Mouse (Mus musculus): ENCODE data around the gene Usp1. TPM values are rescaled to one million over a fixed set of nuclear protein-coding genes. Genes with fewer than 3 reads are reported as not detected.
"Not testable (repeated sequence)": the region's sequence is repeated elsewhere in the genome, so short reads cannot be mapped to it uniquely, and the experiment has no call there.

Gene Usp1
- polyA plus RNA-seq, 1 experiment from 2014 or later, result 107 TPM

DNA sequence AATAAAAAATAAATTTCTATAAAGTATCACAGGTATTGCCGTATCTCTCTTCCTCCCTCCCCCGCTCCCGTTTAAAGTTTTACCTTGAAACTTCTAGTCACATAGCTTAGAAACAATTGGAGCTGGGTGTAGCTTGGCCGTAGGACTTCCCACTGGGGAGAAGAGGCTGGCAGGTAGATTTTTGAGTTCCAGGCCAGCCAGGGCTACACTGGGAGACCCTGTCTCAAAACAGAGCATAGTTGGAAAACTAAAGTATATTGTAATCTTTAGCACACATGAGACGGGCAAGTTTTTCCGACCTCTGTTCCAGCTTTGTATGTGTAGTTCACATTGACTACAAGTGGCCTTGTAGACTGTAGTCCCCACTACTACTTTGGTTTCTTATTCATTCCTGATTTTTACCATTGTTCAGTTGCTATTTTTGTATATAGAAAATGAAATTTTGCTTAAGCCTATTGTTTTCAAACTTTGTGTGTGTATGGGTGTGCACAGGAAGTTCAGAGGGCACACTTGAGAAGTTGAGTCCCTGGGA, 1.7 kb downstream of the Usp1 start:
- ATAC-seq, result no peak
- H3K27me3 ChIP-seq (replicated peaks), result no peaks in the 10 kb centered on the region
- no peak overlapping the region for H3K27ac ChIP-seq
- peak overlapping the region; percentile 36 for H3K9ac ChIP-seq
- peak overlapping the region; percentile 68 for H3K4me2 ChIP-seq (replicated peaks)
- H3K36me3 ChIP-seq, result peaks cover 3% of the 10 kb centered on the region; the same call in 1 of the 2 replicates
- H3K4me1 ChIP-seq (replicated peaks), result peaks cover 3% of the 10 kb centered on the region; the same call in 1 of the 2 replicates
- H3K4me3 ChIP-seq (replicated peaks), result peak overlapping the region; percentile 99
- 12% methylated on average over 6 of the region's 6 CpGs for WGBS
- no peaks in the 10 kb centered on the region for H3K9me3 ChIP-seq

DNA sequence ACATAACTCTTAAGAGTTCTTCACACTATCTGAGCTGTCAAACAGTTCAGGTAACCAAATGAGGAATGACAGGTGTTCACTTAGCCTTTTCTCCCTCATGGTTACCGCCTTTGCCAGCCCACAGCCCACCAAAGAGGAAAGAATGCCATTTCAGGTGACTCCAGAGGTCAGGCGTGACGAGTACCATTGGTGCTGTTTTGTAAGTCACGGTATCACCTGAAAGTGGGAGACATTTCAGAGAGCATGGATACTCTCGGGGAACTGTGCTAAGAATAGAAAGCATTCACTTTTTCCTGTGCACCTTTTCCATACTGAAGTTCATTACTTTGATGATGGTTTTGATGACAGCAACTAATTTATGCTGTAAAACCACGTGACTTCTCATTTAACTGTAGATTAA, 12.4 kb downstream of the Usp1 start:
- Histone ChIP-seq H3K36me3 (peaks cover 24% of the 10 kb centered on the region), H3K4me2 (replicated peaks) (no peak overlapping the region), H3K27ac (no peak overlapping the region), H3K4me1 (replicated peaks) (no peaks in the 10 kb centered on the region), H3K4me3 (replicated peaks) (no peak overlapping the region), H3K27me3 (replicated peaks) (no peaks in the 10 kb centered on the region), H3K9me3 (no peaks in the 10 kb centered on the region), H3K9ac (no peak overlapping the region)
- no peak for ATAC-seq
- 84% methylated on average over 6 of the region's 6 CpGs for WGBS

DNA sequence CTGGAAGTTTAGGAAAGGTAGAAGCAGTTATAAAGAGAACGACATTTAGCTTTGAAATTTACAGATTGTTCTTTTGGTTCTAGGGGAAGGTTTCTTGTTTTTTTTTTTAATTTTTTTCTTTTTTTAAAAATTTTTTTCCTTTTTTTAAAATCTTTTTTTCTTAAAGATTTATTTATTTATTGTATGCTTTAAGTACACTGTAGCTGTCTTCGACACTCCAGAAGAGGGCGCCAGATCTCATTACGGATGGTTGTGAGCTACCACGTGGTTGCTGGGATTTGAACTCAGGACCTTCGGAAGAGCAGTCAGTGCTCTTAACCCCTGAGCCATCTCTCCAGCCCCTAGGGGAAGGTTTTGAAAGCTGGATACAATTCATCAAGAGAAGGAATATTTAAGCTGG, 14.6 kb downstream of the Usp1 start:
- H3K9ac ChIP-seq; H3K9me3 ChIP-seq; H3K27me3 ChIP-seq (replicated peaks); H3K27ac ChIP-seq; ATAC-seq; H3K4me2 ChIP-seq (replicated peaks); H3K4me1 ChIP-seq (replicated peaks); H3K4me3 ChIP-seq (replicated peaks): not testable (repeated sequence)
- 91% methylated on average over 6 of the region's 6 CpGs for WGBS
- H3K36me3 ChIP-seq, result peaks cover 20% of the 10 kb centered on the region

DNA sequence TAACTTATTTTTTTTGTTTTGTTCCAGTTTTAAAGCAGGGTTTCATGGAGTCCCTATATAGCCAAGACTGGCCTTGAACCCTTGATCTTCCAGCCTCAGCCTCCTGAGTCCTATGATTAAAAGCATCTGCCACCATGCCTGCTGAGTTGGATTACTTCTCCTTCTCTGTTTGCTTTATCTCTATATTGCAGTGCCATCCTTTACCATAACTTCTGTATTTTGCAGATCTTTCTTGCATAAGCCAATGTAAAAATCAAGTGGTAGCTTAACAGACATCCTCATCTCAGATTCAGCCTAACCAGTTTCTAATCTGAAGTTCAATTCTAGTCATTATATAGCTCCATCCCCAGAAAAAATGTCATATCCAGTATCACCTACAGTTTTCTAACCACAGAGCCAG, 27.0 kb downstream of the Usp1 start:
- no peak for ATAC-seq
- no peak overlapping the region for H3K9ac ChIP-seq
- peaks cover 5% of the 10 kb centered on the region; the same call in 1 of the 2 replicates for H3K36me3 ChIP-seq
- H3K27ac ChIP-seq, result no peak overlapping the region
- H3K4me2 ChIP-seq (replicated peaks), result no peak overlapping the region
- no peaks in the 10 kb centered on the region for H3K27me3 ChIP-seq (replicated peaks)
- no peaks in the 10 kb centered on the region for H3K9me3 ChIP-seq
- no peaks in the 10 kb centered on the region for H3K4me1 ChIP-seq (replicated peaks)
- H3K4me3 ChIP-seq (replicated peaks), result no peak overlapping the region

DNA sequence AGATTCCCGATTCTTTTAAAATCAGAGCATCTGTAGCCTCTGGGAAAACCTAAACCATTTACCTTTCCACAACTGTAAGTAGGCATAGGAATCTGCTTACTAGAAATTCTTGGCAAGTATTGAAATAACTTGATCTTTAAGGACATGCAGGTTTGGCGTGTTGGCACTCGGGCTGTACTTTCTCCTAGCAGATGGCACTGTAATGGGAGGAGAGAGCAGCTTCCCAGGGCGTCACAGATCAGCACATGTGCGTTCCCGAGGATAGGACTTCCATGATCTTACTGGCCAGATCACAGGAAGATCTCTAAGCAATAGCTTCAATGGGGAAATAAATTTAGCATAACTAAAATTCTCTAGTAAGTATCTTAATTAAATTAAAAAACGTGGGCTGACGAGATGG, 32.4 kb downstream of the Usp1 start:
- Histone ChIP-seq H3K9me3 (no peaks in the 10 kb centered on the region), H3K4me3 (replicated peaks) (no peak overlapping the region), H3K36me3 (peaks cover 18% of the 10 kb centered on the region; the same call in 1 of the 2 replicates), H3K9ac (no peak overlapping the region), H3K27me3 (replicated peaks) (no peaks in the 10 kb centered on the region), H3K4me2 (replicated peaks) (no peak overlapping the region), H3K27ac (no peak overlapping the region), H3K4me1 (replicated peaks) (no peaks in the 10 kb centered on the region)
- no peak for ATAC-seq
- 95% methylated on average over 8 of the region's 8 CpGs for WGBS

DNA sequence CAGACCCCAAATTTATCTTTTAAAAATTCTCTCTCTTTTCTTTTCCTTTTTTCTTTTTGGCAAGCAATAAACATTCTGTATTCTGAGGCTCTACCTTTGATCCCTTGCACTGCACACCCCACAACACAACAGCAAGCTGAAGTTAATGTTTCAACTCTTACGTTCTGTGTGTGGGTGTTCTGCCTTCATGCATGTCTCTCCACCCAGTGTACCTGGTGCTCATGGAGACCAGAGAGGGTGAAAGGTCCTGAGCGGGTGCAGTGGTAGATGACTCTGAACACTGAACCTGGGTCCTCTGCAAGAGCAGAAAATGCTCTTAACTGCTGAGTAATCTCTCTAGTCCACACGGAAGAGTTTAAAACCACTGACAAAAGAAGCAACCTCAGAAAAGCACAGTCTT, 36.6 kb downstream of the Usp1 start:
- ATAC-seq, result no peak
- no peak overlapping the region for H3K4me2 ChIP-seq (replicated peaks)
- 0 out of 2 replicates have a peak, but pooled peaks cover 21% of the 10 kb centered on the region for H3K36me3 ChIP-seq
- no peak overlapping the region for H3K4me3 ChIP-seq (replicated peaks)
- no peak overlapping the region for H3K27ac ChIP-seq
- no peak overlapping the region for H3K9ac ChIP-seq
- H3K27me3 ChIP-seq (replicated peaks), result no peaks in the 10 kb centered on the region
- 91% methylated on average over 3 of the region's 3 CpGs for WGBS
- no peaks in the 10 kb centered on the region for H3K9me3 ChIP-seq
- no peaks in the 10 kb centered on the region for H3K4me1 ChIP-seq (replicated peaks)

DNA sequence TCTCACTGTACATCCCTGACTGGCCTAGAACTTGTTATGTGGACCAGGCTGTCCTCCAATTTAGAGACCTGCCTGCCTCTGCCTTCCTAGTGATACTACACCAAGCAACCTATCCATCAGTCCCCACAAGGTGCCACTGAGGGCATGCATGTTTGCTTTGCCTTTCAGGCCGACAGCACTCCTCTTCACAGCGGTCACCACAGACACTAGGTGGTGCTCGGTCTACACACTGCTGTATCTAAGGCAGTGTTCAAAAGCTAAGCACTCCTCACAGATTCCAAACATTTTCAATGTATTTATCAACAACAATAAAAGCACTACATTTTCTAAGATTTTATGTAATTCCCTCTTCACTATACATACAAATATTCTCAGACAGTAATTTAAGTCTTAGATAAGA, 46.3 kb downstream of the Usp1 start:
- H3K9me3 ChIP-seq, result no peaks in the 10 kb centered on the region
- H3K27me3 ChIP-seq (replicated peaks), result no peaks in the 10 kb centered on the region
- 84% methylated on average over 3 of the region's 3 CpGs for WGBS
- H3K27ac ChIP-seq, result no peak overlapping the region
- H3K36me3 ChIP-seq, result peaks cover 20% of the 10 kb centered on the region; the same call in 1 of the 2 replicates
- no peak overlapping the region for H3K9ac ChIP-seq
- no peak for ATAC-seq
- H3K4me2 ChIP-seq (replicated peaks), result no peak overlapping the region
- H3K4me1 ChIP-seq (replicated peaks), result no peaks in the 10 kb centered on the region
- H3K4me3 ChIP-seq (replicated peaks), result no peak overlapping the region

DNA sequence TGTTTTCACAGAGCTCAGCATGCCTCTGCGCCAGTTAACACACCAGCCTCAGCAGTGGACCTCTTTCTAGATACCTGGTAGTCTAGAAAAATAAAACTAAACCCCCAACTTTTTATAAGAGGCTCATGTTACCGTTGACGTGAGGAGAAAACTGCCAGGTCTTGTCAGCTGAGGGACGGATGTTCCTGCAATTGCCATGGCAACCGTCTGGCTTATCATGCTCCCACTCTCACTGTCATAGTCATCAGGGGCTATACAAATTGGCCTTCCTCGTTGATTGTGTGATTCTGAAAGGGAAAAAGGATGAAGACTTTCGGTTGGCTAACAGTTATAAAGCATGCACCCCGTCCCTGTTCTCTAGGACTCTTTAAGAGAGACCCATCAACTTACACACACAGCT, 52.1 kb downstream of the Usp1 start:
- H3K27ac ChIP-seq, result no peak overlapping the region
- no peak overlapping the region for H3K9ac ChIP-seq
- H3K9me3 ChIP-seq, result no peaks in the 10 kb centered on the region
- WGBS, result 78% methylated on average over 8 of the region's 8 CpGs
- H3K4me3 ChIP-seq (replicated peaks), result no peak overlapping the region
- no peak for ATAC-seq
- H3K4me2 ChIP-seq (replicated peaks), result no peak overlapping the region
- peaks cover 26% of the 10 kb centered on the region; the same call in 1 of the 2 replicates for H3K36me3 ChIP-seq
- H3K27me3 ChIP-seq (replicated peaks), result no peaks in the 10 kb centered on the region
- no peaks in the 10 kb centered on the region for H3K4me1 ChIP-seq (replicated peaks)

DNA sequence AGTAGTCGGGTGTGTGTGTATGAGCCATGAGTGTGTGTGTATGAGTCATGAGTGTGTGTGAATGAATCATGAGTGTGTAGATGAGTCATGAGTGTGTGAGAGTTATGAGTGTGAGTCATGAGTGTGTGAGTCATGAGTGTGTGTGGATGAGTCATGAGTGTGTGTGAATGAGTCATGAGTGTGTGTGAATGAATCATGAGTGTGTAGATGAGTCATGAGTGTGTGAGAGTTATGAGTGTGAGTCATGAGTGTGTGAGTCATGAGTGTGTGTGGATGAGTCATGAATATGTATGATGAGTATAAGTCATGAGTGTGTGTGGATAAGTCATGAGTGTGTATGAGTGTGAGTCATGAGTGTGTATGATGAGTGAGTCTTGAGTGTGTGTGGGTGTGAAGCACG, 54.7 kb downstream of the Usp1 start:
- not testable (repeated sequence) for H3K4me2 ChIP-seq (replicated peaks); H3K9me3 ChIP-seq; H3K4me1 ChIP-seq (replicated peaks); H3K27ac ChIP-seq; H3K9ac ChIP-seq; ATAC-seq; H3K4me3 ChIP-seq (replicated peaks); H3K27me3 ChIP-seq (replicated peaks)
- H3K36me3 ChIP-seq, result peaks cover 22% of the 10 kb centered on the region; the same call in 1 of the 2 replicates
- 90% methylated on average over 2 of the region's 2 CpGs for WGBS

DNA sequence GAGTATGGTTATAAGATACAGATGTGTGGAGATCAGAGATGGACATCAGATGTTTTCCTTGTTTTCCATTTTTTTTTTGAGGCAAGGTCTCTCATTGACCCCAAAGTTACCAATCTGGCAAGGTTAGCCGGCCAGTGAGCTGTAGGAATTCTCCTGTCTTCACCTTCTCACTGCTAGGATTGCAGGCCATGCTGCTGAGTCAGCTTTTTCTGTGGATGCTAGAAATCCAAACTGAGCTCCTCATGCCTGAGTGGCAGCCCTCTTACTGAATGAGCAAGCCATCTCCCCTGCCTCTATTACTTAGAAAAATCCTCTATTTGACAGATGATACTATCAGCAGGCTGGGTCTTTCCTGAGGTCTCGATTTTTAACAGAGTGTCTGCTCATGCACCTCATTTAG, 55.1 kb downstream of the Usp1 start:
- ATAC-seq, result no peak

DNA sequence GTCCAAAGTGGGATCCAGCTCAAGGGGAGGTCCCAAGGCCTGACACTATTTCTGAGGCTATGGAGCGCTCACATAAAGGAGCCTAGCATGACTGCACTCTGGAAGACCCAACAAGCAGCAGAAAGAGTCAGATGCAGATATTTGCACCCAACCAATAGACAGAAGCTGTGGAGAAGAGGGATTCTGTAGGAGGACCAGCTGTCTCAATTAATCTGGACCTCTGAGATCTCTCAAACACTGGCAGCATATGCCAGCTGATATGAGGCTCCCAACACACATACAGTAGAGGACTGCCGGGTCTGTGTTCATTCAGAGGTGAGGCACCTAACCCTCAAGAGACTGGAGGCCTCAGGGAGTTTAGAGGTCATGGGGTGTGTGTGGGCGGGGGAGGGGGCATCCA, 56.4 kb downstream of the Usp1 start:
- H3K4me3 ChIP-seq (replicated peaks); H3K9me3 ChIP-seq; H3K4me1 ChIP-seq (replicated peaks); H3K27ac ChIP-seq; H3K4me2 ChIP-seq (replicated peaks); H3K9ac ChIP-seq; H3K27me3 ChIP-seq (replicated peaks); ATAC-seq: not testable (repeated sequence)
- peaks cover 23% of the 10 kb centered on the region for H3K36me3 ChIP-seq
- WGBS, result 84% methylated on average over 3 of the region's 3 CpGs

More for the DNA sequence above, 55.1 kb downstream of the Usp1 start:
- H3K36me3 ChIP-seq, result peaks cover 24% of the 10 kb centered on the region
- no peak overlapping the region for H3K9ac ChIP-seq
- H3K27me3 ChIP-seq (replicated peaks), result no peaks in the 10 kb centered on the region
- no peak overlapping the region for H3K27ac ChIP-seq
- WGBS, result 93% methylated on average over 2 of the region's 2 CpGs
- no peaks in the 10 kb centered on the region for H3K4me1 ChIP-seq (replicated peaks)
- H3K4me2 ChIP-seq (replicated peaks), result no peak overlapping the region
- H3K9me3 ChIP-seq, result no peaks in the 10 kb centered on the region
- no peak overlapping the region for H3K4me3 ChIP-seq (replicated peaks)

DNA sequence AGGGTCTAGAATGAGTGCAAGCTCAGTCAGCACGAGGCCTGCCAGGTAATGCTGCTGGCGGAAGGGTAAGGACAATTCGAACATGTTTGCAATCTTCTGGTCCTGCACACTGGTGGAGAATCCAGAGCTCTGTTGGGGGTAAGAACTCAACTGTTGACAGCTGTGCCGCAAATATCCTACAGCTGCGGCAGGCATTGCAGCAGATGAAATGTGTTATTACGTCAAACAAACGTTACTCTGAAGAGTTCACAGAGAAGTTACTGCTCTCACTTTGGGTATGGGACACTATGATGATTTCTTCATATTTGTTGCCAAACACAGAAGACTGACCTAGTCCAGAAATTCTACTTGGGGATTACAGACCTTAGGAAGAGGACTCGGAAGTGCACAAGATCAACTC, 61.1 kb downstream of the Usp1 start:
- no peaks in the 10 kb centered on the region for H3K4me1 ChIP-seq (replicated peaks)
- no peaks in the 10 kb centered on the region for H3K9me3 ChIP-seq
- no peak overlapping the region for H3K27ac ChIP-seq
- 86% methylated on average over 8 of the region's 8 CpGs for WGBS
- no peak overlapping the region for H3K4me3 ChIP-seq (replicated peaks)
- no peak overlapping the region for H3K4me2 ChIP-seq (replicated peaks)
- no peaks in the 10 kb centered on the region for H3K27me3 ChIP-seq (replicated peaks)
- no peak for ATAC-seq
- H3K36me3 ChIP-seq, result peaks cover 17% of the 10 kb centered on the region; the same call in 1 of the 2 replicates
- no peak overlapping the region for H3K9ac ChIP-seq
